Mouse (Mus musculus) heart, postnatal 0 days (tissue): Measurements from ENCODE around the gene Sectm1b.

Experiments
- CTCF ChIP-seq: IDR thresholded peaks from 2 replicates; pipeline ENCODE4 v1.5.1; 2016; ENCODE audit warnings: antibody characterized with exemption, control low read depth, low read depth
- EP300 ChIP-seq: IDR thresholded peaks from 2 replicates; pipeline ENCODE4 v1.6.1; 2016; ENCODE audit warnings: antibody characterized with exemption, low read depth

DNA sequence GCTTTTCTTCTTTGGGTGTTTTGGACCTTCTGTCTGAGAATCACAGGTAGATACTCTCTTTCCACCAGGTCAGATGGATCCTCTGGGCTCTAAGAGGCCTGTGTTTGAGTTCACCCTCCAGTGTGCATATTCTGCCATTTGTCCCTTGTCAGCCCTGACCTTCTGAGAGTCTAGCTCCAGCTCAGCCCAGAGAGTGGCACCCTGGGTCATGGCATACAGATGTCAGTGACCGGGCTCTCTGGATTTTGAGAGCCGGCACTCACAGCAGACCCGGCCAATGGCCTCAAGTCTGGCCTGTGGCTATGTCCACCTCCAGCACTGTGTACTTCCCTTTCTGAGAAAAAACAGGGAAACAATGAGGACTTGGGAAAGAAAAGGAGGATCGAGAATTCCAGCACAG lies 3.9 kb downstream of the Sectm1b start:
- no peak for TF ChIP-seq EP300
- TF ChIP-seq CTCF, result no peak
